10 mouse cellular contexts compared by ENCODE assay signal in genomic region chr2:158555252-158555651, GRCm38 (mm10). TPM values are rescaled to one million over a fixed set of nuclear protein-coding genes. Genes with fewer than 3 reads are reported as not detected.
DNase-seq lines count a peak whose midpoint lies in the region; ATAC-seq and TF ChIP-seq lines count a peak whose summit lies in the region.
"Had no signal": no experiment of that assay in that cellular context is flagged by ENCODE, and none has a peak within 500 bp of the region (broad histone marks: within the 10 kb centered on the region; RNA-seq: fewer than 3 reads in every experiment).

No protein-coding gene starts in this region.

- H3K4me3 ChIP-seq in intestine, embryonic 14.5 days (ENCODE audit: low read depth, low read length): no peak overlapping the region
- no peak overlapping the region for H3K4me3 ChIP-seq in intestine, embryonic 16.5 days (ENCODE audit: low read length)
- no peak overlapping the region for H3K4me3 ChIP-seq in embryonic facial prominence, embryonic 12.5 days
- no peak overlapping the region for H3K4me3 ChIP-seq in lung, adult 2 months (replicated peaks; ENCODE audit: extremely low read depth, low read depth, low read length)
- H3K4me3 ChIP-seq in layer of hippocampus, adult 2 months: no peak overlapping the region; the same call in 1 of the 2 replicates

- WGBS in intestine, embryonic 14.5 days: 3% methylated on average over 7 of the region's 7 CpGs
- 2% methylated on average over 7 of the region's 7 CpGs for WGBS in intestine, embryonic 16.5 days
- WGBS in embryonic facial prominence, embryonic 12.5 days: 2% methylated on average over 7 of the region's 7 CpGs
- WGBS in lung, adult 2 months: 1% methylated on average over 7 of the region's 7 CpGs

- TF ChIP-seq POLR2A in lung, adult 2 months (IDR thresholded peaks at IDR 0.05; ENCODE audit: borderline replicate concordance, extremely low read depth, low read depth, low read length): no peak

- H3K9ac ChIP-seq in intestine, embryonic 14.5 days (ENCODE audit: low read length): no peak overlapping the region
- H3K9ac ChIP-seq in intestine, embryonic 16.5 days (ENCODE audit: low read depth, low read length): no peak overlapping the region
- H3K9ac ChIP-seq in embryonic facial prominence, embryonic 12.5 days: no peak overlapping the region
- H3K9ac ChIP-seq: embryonic facial prominence, embryonic 15.5 days had no signal

- ATAC-seq in intestine, embryonic 14.5 days (replicated peaks; ENCODE audit: low FRiP score, low TSS enrichment, low read depth): no peak
- no peak for ATAC-seq in intestine, embryonic 16.5 days
- ATAC-seq in embryonic facial prominence, embryonic 12.5 days (ENCODE audit: insufficient number of reproducible peaks, insufficient read depth, low FRiP score, low TSS enrichment): no peak

- H3K9me3 ChIP-seq in intestine, embryonic 14.5 days (ENCODE audit: control insufficient read depth, low read length): 0 out of 2 replicates have a peak, but pooled peaks cover 4% of the 10 kb centered on the region
- no peaks in the 10 kb centered on the region for H3K9me3 ChIP-seq in intestine, embryonic 16.5 days (ENCODE audit: control insufficient read depth, low read length)
- H3K9me3 ChIP-seq in embryonic facial prominence, embryonic 12.5 days: 0 out of 2 replicates have a peak, but pooled peaks cover 2% of the 10 kb centered on the region
- H3K9me3 ChIP-seq: embryonic facial prominence, embryonic 15.5 days had no signal

- H3K4me2 ChIP-seq in intestine, embryonic 14.5 days (ENCODE audit: low read length): peak overlapping the region; percentile 13; the same call in 1 of the 2 replicates
- no peak overlapping the region for H3K4me2 ChIP-seq in intestine, embryonic 16.5 days (ENCODE audit: low read depth, low read length)
- peak overlapping the region; percentile 48; the same call in 1 of the 2 replicates for H3K4me2 ChIP-seq in embryonic facial prominence, embryonic 12.5 days (replicated peaks)

- no peaks in the 10 kb centered on the region; the same call in 1 of the 2 replicates for H3K4me1 ChIP-seq in intestine, embryonic 14.5 days (replicated peaks; ENCODE audit: control insufficient read depth, insufficient read depth, low read length)
- H3K4me1 ChIP-seq in intestine, embryonic 16.5 days (ENCODE audit: control insufficient read depth, insufficient read depth, low read length): peaks cover 3% of the 10 kb centered on the region; the same call in 1 of the 2 replicates
- peaks cover 11% of the 10 kb centered on the region for H3K4me1 ChIP-seq in embryonic facial prominence, embryonic 12.5 days
- H3K4me1 ChIP-seq in lung, adult 2 months (ENCODE audit: control insufficient read depth, insufficient read depth, low read length): no peaks in the 10 kb centered on the region

- TF ChIP-seq CTCF in lung, adult 2 months (IDR thresholded peaks at IDR 0.05; ENCODE audit: insufficient read depth, low read length): no peak
- TF ChIP-seq CTCF in layer of hippocampus, adult 2 months (conservative IDR thresholded peaks at IDR 0.05): no peak

- no peak overlapping the region for H3K27ac ChIP-seq in intestine, embryonic 14.5 days (ENCODE audit: low read depth)
- no peak overlapping the region for H3K27ac ChIP-seq in intestine, embryonic 16.5 days (ENCODE audit: low read length)
- H3K27ac ChIP-seq in embryonic facial prominence, embryonic 12.5 days: no peak overlapping the region
- H3K27ac ChIP-seq in layer of hippocampus, adult 2 months: no peak overlapping the region
- H3K27ac ChIP-seq: embryonic facial prominence, embryonic 15.5 days had no signal

- H3K27me3 ChIP-seq in intestine, embryonic 14.5 days (replicated peaks; ENCODE audit: control insufficient read depth, insufficient read depth, low read length): peaks cover 29% of the 10 kb centered on the region
- H3K27me3 ChIP-seq in intestine, embryonic 16.5 days (replicated peaks; ENCODE audit: control insufficient read depth, insufficient read depth, low read length): peaks cover 13% of the 10 kb centered on the region; the same call in 1 of the 2 replicates
- H3K27me3 ChIP-seq in embryonic facial prominence, embryonic 12.5 days: peaks cover 53% of the 10 kb centered on the region

- no peaks in the 10 kb centered on the region for H3K36me3 ChIP-seq in intestine, embryonic 14.5 days (ENCODE audit: control insufficient read depth, insufficient read depth, low read length)
- no peaks in the 10 kb centered on the region for H3K36me3 ChIP-seq in intestine, embryonic 16.5 days (ENCODE audit: control insufficient read depth, insufficient read depth, low read length)
- no peaks in the 10 kb centered on the region for H3K36me3 ChIP-seq in embryonic facial prominence, embryonic 12.5 days
- H3K36me3 ChIP-seq: embryonic facial prominence, embryonic 15.5 days had no signal

- no peak for DNase-seq in intestine, embryonic 14.5 days (ENCODE audit: low spot score)
- DNase-seq in heart, postnatal 4 days: peak; percentile 30
- DNase-seq in lung, adult 2 months: peak; percentile 33
- no peak for DNase-seq in layer of hippocampus, adult 18-20 months (ENCODE audit: low spot score in 2 of 2)
- DNase-seq in layer of hippocampus, adult 2 months (ENCODE audit: low spot score in 2 of 2): no peak
- DNase-seq in spleen, postnatal 36 days (ENCODE audit: low spot score in 2 of 2): no peak

RNA-seq across cellular contexts. Expression of gene Arhgap40, which starts 42.7 kb away (rescaled TPM):
- polyA plus RNA-seq in intestine, embryonic 14.5 days (2014; fragmentation: Nextera tagmentation; extraction: Ambion mirVana): 0.11 and 0.15 TPM in 2 replicates
- polyA plus RNA-seq in intestine, embryonic 16.5 days (2015; fragmentation: Nextera tagmentation; extraction: Ambion mirVana): 0.22 TPM in 2 replicates
- 0.18 and 0.26 TPM in 2 replicates for polyA plus RNA-seq in embryonic facial prominence, embryonic 12.5 days (2016; fragmentation: Nextera tagmentation; extraction: Ambion mirVana)
- not detected for total RNA-seq in heart, postnatal 4 days (2021)
- 0.81 and 5.6 TPM in 2 replicates for polyA plus RNA-seq in lung, adult 2 months (2012; rRNA removed)
- not detected for total RNA-seq in layer of hippocampus, adult 18-20 months (2021)
- not detected for total RNA-seq in layer of hippocampus, adult 2 months (2021)

RNA-seq across cellular contexts. Expression of gene Adig, which starts 52.8 kb away (rescaled TPM):
- not detected in 2 replicates for polyA plus RNA-seq in intestine, embryonic 14.5 days (2014; fragmentation: Nextera tagmentation; extraction: Ambion mirVana)
- polyA plus RNA-seq in intestine, embryonic 16.5 days (2015; fragmentation: Nextera tagmentation; extraction: Ambion mirVana): not detected in 2 replicates
- not detected in 2 replicates for polyA plus RNA-seq in embryonic facial prominence, embryonic 12.5 days (2016; fragmentation: Nextera tagmentation; extraction: Ambion mirVana)
- total RNA-seq in heart, postnatal 4 days (2021): 1 to 10 TPM in 1 of 2 experiments, under 1 TPM in 1; 0.61 to 1.1 TPM
- 12.1 and 13.2 TPM in 2 replicates for polyA plus RNA-seq in lung, adult 2 months (2012; rRNA removed)
- total RNA-seq in layer of hippocampus, adult 18-20 months (2021): not detected
- not detected for total RNA-seq in layer of hippocampus, adult 2 months (2021)
- total RNA-seq: ES-E14 had no signal

RNA-seq across cellular contexts. Expression of gene Slc32a1, which starts 55.3 kb away (rescaled TPM):
- polyA plus RNA-seq in intestine, embryonic 14.5 days (2014; fragmentation: Nextera tagmentation; extraction: Ambion mirVana): not detected in 2 replicates
- polyA plus RNA-seq in intestine, embryonic 16.5 days (2015; fragmentation: Nextera tagmentation; extraction: Ambion mirVana): not detected in 2 replicates
- not detected in 2 replicates for polyA plus RNA-seq in embryonic facial prominence, embryonic 12.5 days (2016; fragmentation: Nextera tagmentation; extraction: Ambion mirVana)
- total RNA-seq in heart, postnatal 4 days (2021): not detected
- not detected in 2 replicates for polyA plus RNA-seq in lung, adult 2 months (2012; rRNA removed)
- total RNA-seq in layer of hippocampus, adult 18-20 months (2021): 10 to 100 TPM; 71.2 to 76.5 TPM
- total RNA-seq in layer of hippocampus, adult 2 months (2021): 10 to 100 TPM; 63.9 to 65.4 TPM

Comparison
In these comparisons a context has a peak if more than half of its experiments do, and no peak if none do; other contexts are left out.
1. DNase-seq: peak in heart, postnatal 4 days (single experiment) and lung, adult 2 months (single experiment); none in intestine, embryonic 14.5 days (single experiment), layer of hippocampus, adult 18-20 months (0 of 2), layer of hippocampus, adult 2 months (0 of 2) and spleen, postnatal 36 days (0 of 2).
2. RNA of gene Adig, which starts 52.8 kb away (polyA plus RNA-seq): 12.1 to 13.2 TPM in lung, adult 2 months; not detected in embryonic facial prominence, embryonic 12.5 days, not detected in intestine, embryonic 16.5 days and not detected in intestine, embryonic 14.5 days; every median in the first group is over 10 times any median in the second.